Mouse (Mus musculus): ENCODE results near the gene Gm21762. TPM values are rescaled to one million over a fixed set of nuclear protein-coding genes. Genes with fewer than 3 reads are reported as not detected.
"Not testable (repeated sequence)": the region's sequence is repeated elsewhere in the genome, so short reads cannot be mapped to it uniquely, and the experiment has no call there.

Gm21762 gene
- polyA plus RNA-seq, 1 experiment from 2014 or later: not detected

- H3K4me1 ChIP-seq (ENCODE audit: control insufficient read depth, insufficient read depth, low read length); H3K27me3 ChIP-seq (ENCODE audit: control insufficient read depth, insufficient read depth, low read length); H3K27ac ChIP-seq (ENCODE audit: low read length); H3K9me3 ChIP-seq (replicated peaks; ENCODE audit: control insufficient read depth, low read length); H3K9ac ChIP-seq (ENCODE audit: low read length); H3K4me2 ChIP-seq (ENCODE audit: low read depth, low read length); H3K36me3 ChIP-seq (ENCODE audit: control insufficient read depth, insufficient read depth); H3K4me3 ChIP-seq (ENCODE audit: low read length); ATAC-seq (replicated peaks; ENCODE audit: extremely low read depth, insufficient read depth, low FRiP score): not testable (repeated sequence)
- WGBS: 88% methylated on average over 16 of the region's 25 CpGs
Measured at GRCm38 (mm10) chr13:120223012-120223659, 7.4 kb upstream of the Gm21762 start.

- not testable (repeated sequence) for ATAC-seq (replicated peaks; ENCODE audit: extremely low read depth, insufficient read depth, low FRiP score); H3K4me3 ChIP-seq (ENCODE audit: low read length)
Measured at GRCm38 (mm10) chr13:120220922-120221321, 5.2 kb upstream of the Gm21762 start.

GRCm38 (mm10) chr13:120196189-120196821, 19.4 kb downstream of the Gm21762 start:
- H3K9ac ChIP-seq (ENCODE audit: low read length); ATAC-seq (replicated peaks; ENCODE audit: extremely low read depth, insufficient read depth, low FRiP score): not testable (repeated sequence)
- 78% methylated on average over 6 of the region's 8 CpGs for WGBS

More at GRCm38 (mm10) chr13:120220922-120221321, 5.2 kb upstream of the Gm21762 start:
- 79% methylated on average over 5 of the region's 5 CpGs for WGBS
- not testable (repeated sequence) for H3K27ac ChIP-seq (ENCODE audit: low read length); H3K9me3 ChIP-seq (replicated peaks; ENCODE audit: control insufficient read depth, low read length); H3K4me1 ChIP-seq (ENCODE audit: control insufficient read depth, insufficient read depth, low read length); H3K36me3 ChIP-seq (ENCODE audit: control insufficient read depth, insufficient read depth); H3K4me2 ChIP-seq (ENCODE audit: low read depth, low read length); H3K9ac ChIP-seq (ENCODE audit: low read length); H3K27me3 ChIP-seq (ENCODE audit: control insufficient read depth, insufficient read depth, low read length)

GRCm38 (mm10) chr13:120172133-120172532, 43.6 kb downstream of the Gm21762 start, which contains the start of gene Gm21818:
Gene Gm21818, plus strand, starts transcription at chr13:120172433.
- H3K9me3 ChIP-seq (replicated peaks; ENCODE audit: control insufficient read depth, low read length); H3K27me3 ChIP-seq (ENCODE audit: control insufficient read depth, insufficient read depth, low read length); H3K27ac ChIP-seq (ENCODE audit: low read length); ATAC-seq (replicated peaks; ENCODE audit: extremely low read depth, insufficient read depth, low FRiP score); H3K4me3 ChIP-seq (ENCODE audit: low read length); H3K4me2 ChIP-seq (ENCODE audit: low read depth, low read length); H3K4me1 ChIP-seq (ENCODE audit: control insufficient read depth, insufficient read depth, low read length); H3K9ac ChIP-seq (ENCODE audit: low read length); H3K36me3 ChIP-seq (ENCODE audit: control insufficient read depth, insufficient read depth): not testable (repeated sequence)
- WGBS: 67% methylated on average over 4 of the region's 4 CpGs

More at GRCm38 (mm10) chr13:120196189-120196821, 19.4 kb downstream of the Gm21762 start:
- not testable (repeated sequence) for H3K9me3 ChIP-seq (replicated peaks; ENCODE audit: control insufficient read depth, low read length); H3K4me2 ChIP-seq (ENCODE audit: low read depth, low read length); H3K4me1 ChIP-seq (ENCODE audit: control insufficient read depth, insufficient read depth, low read length); H3K36me3 ChIP-seq (ENCODE audit: control insufficient read depth, insufficient read depth); H3K27ac ChIP-seq (ENCODE audit: low read length); H3K4me3 ChIP-seq (ENCODE audit: low read length); H3K27me3 ChIP-seq (ENCODE audit: control insufficient read depth, insufficient read depth, low read length)

GRCm38 (mm10) chr13:120168301-120168700, 47.4 kb downstream of the Gm21762 start:
- H3K4me3 ChIP-seq (ENCODE audit: low read length); H3K9ac ChIP-seq (ENCODE audit: low read length); H3K27me3 ChIP-seq (ENCODE audit: control insufficient read depth, insufficient read depth, low read length); H3K4me2 ChIP-seq (ENCODE audit: low read depth, low read length); ATAC-seq (replicated peaks; ENCODE audit: extremely low read depth, insufficient read depth, low FRiP score); H3K4me1 ChIP-seq (ENCODE audit: control insufficient read depth, insufficient read depth, low read length); H3K27ac ChIP-seq (ENCODE audit: low read length); H3K36me3 ChIP-seq (ENCODE audit: control insufficient read depth, insufficient read depth); H3K9me3 ChIP-seq (replicated peaks; ENCODE audit: control insufficient read depth, low read length): not testable (repeated sequence)
- 41% methylated on average over 5 of the region's 5 CpGs for WGBS

Other genes starting within 250 kb of the Gm21762 start
- not detected in 2 replicates for gene Gm36079, start 188.9 kb downstream of the Gm21762 start, polyA plus RNA-seq (2015; fragmentation: Nextera tagmentation; extraction: Ambion mirVana)
- gene Gm21188, start 163.8 kb downstream of the Gm21762 start, polyA plus RNA-seq (2015; fragmentation: Nextera tagmentation; extraction: Ambion mirVana): 0.14 TPM in 1 of 2 replicates, not detected in the other
- not detected in 2 replicates for gene Gm20767, start 75.7 kb downstream of the Gm21762 start, polyA plus RNA-seq (2015; fragmentation: Nextera tagmentation; extraction: Ambion mirVana)
- gene Gm21818, start 43.5 kb downstream of the Gm21762 start, polyA plus RNA-seq (2015; fragmentation: Nextera tagmentation; extraction: Ambion mirVana): not detected in 2 replicates
- not detected in 2 replicates for gene Gm21731, start 23.2 kb upstream of the Gm21762 start, polyA plus RNA-seq (2015; fragmentation: Nextera tagmentation; extraction: Ambion mirVana)
- not detected in 2 replicates for gene AF067061, start 47.2 kb upstream of the Gm21762 start, polyA plus RNA-seq (2015; fragmentation: Nextera tagmentation; extraction: Ambion mirVana)
- 0.99 and 3.2 TPM in 2 replicates for gene BC147527, start 84.4 kb upstream of the Gm21762 start, polyA plus RNA-seq (2015; fragmentation: Nextera tagmentation; extraction: Ambion mirVana)
- not detected in 2 replicates for gene Tcstv3, start 100.9 kb upstream of the Gm21762 start, polyA plus RNA-seq (2015; fragmentation: Nextera tagmentation; extraction: Ambion mirVana)